Mouse (Mus musculus): ENCODE results near the gene Spint2.

- no peak for TF ChIP-seq ETS1 (conservative IDR thresholded peaks at IDR 0.05; ENCODE audit: low read depth, low read length)
- no peak for TF ChIP-seq MEF2A (IDR thresholded peaks at IDR 0.05; ENCODE audit: borderline replicate concordance, low read depth, low read length)
- no peak for TF ChIP-seq TBP (conservative IDR thresholded peaks at IDR 0.05; ENCODE audit: low read depth, low read length)
- TF ChIP-seq BHLHE40 (IDR thresholded peaks at IDR 0.05; ENCODE audit: low read depth, low read length): no peak
- no peak for TF ChIP-seq HCFC1 (IDR thresholded peaks at IDR 0.05; ENCODE audit: low read depth, low read length)
- TF ChIP-seq TCF12 (IDR thresholded peaks at IDR 0.05; ENCODE audit: low read depth, low read length): no peak
- no peak for TF ChIP-seq CTCF (conservative IDR thresholded peaks at IDR 0.05 in 1 of 2, IDR thresholded peaks at IDR 0.05 in 1 of 2; ENCODE audit: low read depth in 2 of 2, low read length in 2 of 2)
- no peak; the same call in 1 of the 2 replicates for TF ChIP-seq POLR2A (IDR thresholded peaks at IDR 0.05; ENCODE audit: low read depth, low read length)
- no peak for TF ChIP-seq CHD2 (IDR thresholded peaks at IDR 0.05; ENCODE audit: low read length)
- no peak for TF ChIP-seq POLR2AphosphoS2 (IDR thresholded peaks at IDR 0.05; ENCODE audit: low read depth, low read length)
Observed at GRCm38 (mm10) chr7:29232247-29233013, 49.3 kb downstream of the Spint2 start, which contains the start of gene Kcnk6.
